Mouse (Mus musculus) E14TG2a.4 (cell line): ENCODE results near the gene Gm10382.
"Not testable (repeated sequence)": the region's sequence is repeated elsewhere in the genome, so short reads cannot be mapped to it uniquely, and the experiment has no call there.

ENCODE experiments used
- H3K27me3 ChIP-seq: 2 replicates; pipeline ENCODE4 v1.6.1; 2014; ENCODE audit warnings: low read length, control low read depth; ENCODE audit not compliant: insufficient read depth
- H3K36me3 ChIP-seq: 2 replicates; pipeline ENCODE4 v1.6.1; 2014; ENCODE audit warnings: low read length, control low read depth; ENCODE audit not compliant: insufficient read depth
- H3K4me1 ChIP-seq: replicated peaks from 2 replicates; pipeline ENCODE4 v1.6.1; 2014; ENCODE audit warnings: low read depth, low read length, control low read depth
- H3K4me3 ChIP-seq: replicated peaks from 2 replicates; pipeline ENCODE4 v1.5.1; 2014; ENCODE audit warnings: mild to moderate bottlenecking, low read length
- H3K9me3 ChIP-seq: 2 replicates; pipeline ENCODE4 v1.6.1; 2014; ENCODE audit warnings: low read length, control low read depth
- CTCF ChIP-seq: conservative IDR thresholded peaks from 2 replicates; pipeline ENCODE4 v1.5.1; 2014; ENCODE audit warnings: low read length
- NANOG ChIP-seq: IDR thresholded peaks from 2 replicates; pipeline ENCODE4 v1.6.1; 2014; ENCODE audit warnings: borderline replicate concordance, low read length, mixed read lengths
- POU5F1 ChIP-seq: IDR thresholded peaks from 2 replicates; pipeline ENCODE4 v1.6.1; 2014; ENCODE audit warnings: low read length, borderline replicate concordance

Gene Gm10382

GRCm38 (mm10) chr5:125377214-125377613 lies 11.9 kb upstream of the Gm10382 start:
- Histone ChIP-seq H3K27me3 (no peaks in the 10 kb centered on the region; the same call in 1 of the 2 replicates), H3K4me1 (no peaks in the 10 kb centered on the region), H3K4me3 (no peak overlapping the region), H3K9me3 (peaks cover 23% of the 10 kb centered on the region), H3K36me3 (no peaks in the 10 kb centered on the region)
- TF ChIP-seq CTCF (no peak), POU5F1 (no peak)

- Histone ChIP-seq H3K4me3 (no peak overlapping the region), H3K4me1 (no peaks in the 10 kb centered on the region), H3K36me3 (peaks cover 10% of the 10 kb centered on the region), H3K27me3 (no peaks in the 10 kb centered on the region; the same call in 1 of the 2 replicates), H3K9me3 (peaks cover 14% of the 10 kb centered on the region)
- no peak for TF ChIP-seq POU5F1
- no peak for TF ChIP-seq NANOG
- no peak for TF ChIP-seq CTCF
Measured at GRCm38 (mm10) chr5:125378919-125379318, 10.2 kb upstream of the Gm10382 start.

DNA sequence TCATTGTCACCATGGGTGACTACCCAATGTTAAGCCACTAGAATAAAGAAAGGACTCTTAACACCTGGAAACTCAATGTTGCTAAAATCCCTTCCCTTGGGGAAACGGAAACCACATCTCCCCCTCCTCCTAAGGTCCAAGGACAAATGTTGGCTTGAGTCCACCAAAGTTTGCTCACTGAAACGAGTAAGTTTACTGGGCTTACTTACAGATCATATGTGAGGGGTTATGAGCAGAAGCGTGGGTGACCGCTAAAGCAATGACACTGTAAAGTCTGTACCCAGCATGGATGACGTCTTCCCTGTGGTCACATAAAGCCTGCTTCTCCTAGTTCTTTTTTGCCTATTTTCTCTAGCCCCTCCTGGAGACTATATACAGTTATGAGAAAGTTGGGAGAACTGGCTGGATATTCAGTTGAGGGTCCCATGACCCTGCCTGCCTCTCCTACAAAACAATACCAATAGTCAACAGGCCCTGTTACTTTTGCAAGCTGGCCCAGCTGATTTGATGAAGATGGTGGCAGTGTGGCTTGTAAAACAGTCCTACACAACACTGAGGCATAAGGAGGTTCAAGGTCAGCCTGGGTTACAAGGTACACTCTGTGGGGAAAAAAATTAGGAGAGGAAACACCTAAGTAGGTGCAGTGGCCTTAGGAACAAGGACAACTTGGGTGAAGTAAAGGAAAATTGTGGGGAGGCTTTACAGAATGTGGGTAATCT lies 7.0 kb upstream of the Gm10382 start:
- peaks cover 14% of the 10 kb centered on the region for H3K9me3 ChIP-seq
- no peaks in the 10 kb centered on the region; the same call in 1 of the 2 replicates for H3K27me3 ChIP-seq
- no peak for TF ChIP-seq CTCF
- no peak for TF ChIP-seq POU5F1
- no peak for TF ChIP-seq NANOG
- no peak overlapping the region for H3K4me3 ChIP-seq
- peaks cover 31% of the 10 kb centered on the region for H3K36me3 ChIP-seq
- H3K4me1 ChIP-seq: no peaks in the 10 kb centered on the region

GRCm38 (mm10) chr5:125382673-125383558 lies 6.2 kb upstream of the Gm10382 start:
- TF ChIP-seq POU5F1 (no peak), CTCF (peak; percentile 57)
- no peaks in the 10 kb centered on the region for H3K4me1 ChIP-seq
- no peak overlapping the region for H3K4me3 ChIP-seq
- H3K36me3 ChIP-seq: peaks cover 31% of the 10 kb centered on the region
- peaks cover 14% of the 10 kb centered on the region for H3K9me3 ChIP-seq
- no peaks in the 10 kb centered on the region for H3K27me3 ChIP-seq

- no peak overlapping the region for H3K4me3 ChIP-seq
- H3K27me3 ChIP-seq: no peaks in the 10 kb centered on the region
- H3K9me3 ChIP-seq: peaks cover 23% of the 10 kb centered on the region
- H3K36me3 ChIP-seq: peaks cover 40% of the 10 kb centered on the region
- TF ChIP-seq NANOG: no peak
- H3K4me1 ChIP-seq: peaks cover 6% of the 10 kb centered on the region; the same call in 1 of the 2 replicates
Measured at GRCm38 (mm10) chr5:125383637-125384420, 5.3 kb upstream of the Gm10382 start.

GRCm38 (mm10) chr5:125384512-125385214 lies 4.5 kb upstream of the Gm10382 start:
- peaks cover 28% of the 10 kb centered on the region for H3K9me3 ChIP-seq
- TF ChIP-seq CTCF (no peak), POU5F1 (no peak), NANOG (no peak)
- no peaks in the 10 kb centered on the region for H3K27me3 ChIP-seq
- peaks cover 42% of the 10 kb centered on the region for H3K36me3 ChIP-seq
- H3K4me3 ChIP-seq: no peak overlapping the region
- peaks cover 6% of the 10 kb centered on the region; the same call in 1 of the 2 replicates for H3K4me1 ChIP-seq

- H3K27me3 ChIP-seq: no peaks in the 10 kb centered on the region
- TF ChIP-seq CTCF: no peak
- peaks cover 10% of the 10 kb centered on the region for H3K4me1 ChIP-seq
- peaks cover 28% of the 10 kb centered on the region for H3K9me3 ChIP-seq
- peaks cover 42% of the 10 kb centered on the region for H3K36me3 ChIP-seq
- H3K4me3 ChIP-seq: no peak overlapping the region
Measured at GRCm38 (mm10) chr5:125385215-125385940, 3.7 kb upstream of the Gm10382 start.

DNA sequence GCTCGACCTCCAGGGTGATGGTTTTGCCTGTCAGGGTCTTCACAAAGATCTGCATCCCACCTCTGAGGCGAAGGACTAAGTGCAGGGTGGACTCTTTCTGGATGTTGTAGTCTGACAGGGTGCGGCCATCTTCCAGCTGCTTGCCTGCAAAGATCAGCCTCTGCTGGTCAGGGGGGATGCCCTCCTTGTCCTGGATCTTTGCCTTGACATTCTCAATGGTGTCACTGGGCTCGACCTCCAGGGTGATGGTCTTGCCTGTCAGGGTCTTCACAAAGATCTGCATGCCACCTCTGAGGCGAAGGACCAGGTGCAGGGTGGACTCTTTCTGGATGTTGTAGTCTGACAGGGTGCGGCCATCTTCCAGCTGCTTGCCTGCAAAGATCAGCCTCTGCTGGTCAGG lies 1.8 kb upstream of the Gm10382 start:
- H3K4me1 ChIP-seq: peaks cover 27% of the 10 kb centered on the region
- H3K36me3 ChIP-seq: peaks cover 42% of the 10 kb centered on the region
- not testable (repeated sequence) for H3K27me3 ChIP-seq, H3K4me3 ChIP-seq
- H3K9me3 ChIP-seq: peaks cover 28% of the 10 kb centered on the region
